Mouse (Mus musculus) frontal cortex, postnatal 10 days (tissue): ENCODE results near the gene B3gat3.
A peak's percentile ranks its signal among the peaks of the same experiment; 100 is the strongest.
"Not testable (repeated sequence)": the region's sequence is repeated elsewhere in the genome, so short reads cannot be mapped to it uniquely, and the experiment has no call there.

Experiments used
- DNase-seq, 2 experiments: peaks; one replicate each; pipeline ENCODE4 v3.0.0; 2022; ENCODE audit warnings: low spot score in 2 of 2, mixed read lengths in 1 of 2

The B3gat3 gene

DNA sequence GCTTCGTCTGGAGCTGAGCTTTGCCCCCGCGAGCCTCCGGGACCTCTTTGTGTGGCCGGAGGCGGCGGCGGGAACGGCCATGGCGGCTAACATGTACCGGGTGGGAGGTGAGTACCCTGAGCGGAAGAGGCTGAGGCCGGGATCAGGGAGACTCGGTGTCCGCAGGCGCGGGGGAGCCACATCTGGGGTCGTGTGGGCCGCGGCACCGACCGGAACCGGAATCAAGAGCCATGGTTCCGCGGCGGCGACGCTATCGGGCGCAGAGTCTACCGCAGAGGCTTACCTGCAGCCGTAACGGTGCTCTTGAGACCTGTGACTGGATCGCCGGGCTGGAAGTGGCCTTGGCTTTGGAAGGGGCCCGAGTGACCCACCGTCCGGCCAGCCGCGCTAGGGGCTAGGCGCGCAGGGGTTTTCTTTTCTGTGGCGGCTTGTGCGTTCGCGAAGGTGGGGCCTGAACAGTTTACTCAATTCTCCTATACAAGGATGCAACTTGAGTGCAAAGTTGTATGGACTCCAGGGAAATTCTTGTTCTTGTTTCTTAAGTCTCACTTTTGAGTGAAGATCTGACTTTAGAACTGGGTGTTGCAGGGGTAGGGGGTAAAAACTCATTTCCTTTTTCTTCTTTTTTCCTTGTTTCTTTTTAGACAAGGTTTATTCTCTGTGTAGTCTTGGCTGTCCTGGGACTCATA lies 22.2 kb downstream of the B3gat3 start:
- no peak for DNase-seq

DNA sequence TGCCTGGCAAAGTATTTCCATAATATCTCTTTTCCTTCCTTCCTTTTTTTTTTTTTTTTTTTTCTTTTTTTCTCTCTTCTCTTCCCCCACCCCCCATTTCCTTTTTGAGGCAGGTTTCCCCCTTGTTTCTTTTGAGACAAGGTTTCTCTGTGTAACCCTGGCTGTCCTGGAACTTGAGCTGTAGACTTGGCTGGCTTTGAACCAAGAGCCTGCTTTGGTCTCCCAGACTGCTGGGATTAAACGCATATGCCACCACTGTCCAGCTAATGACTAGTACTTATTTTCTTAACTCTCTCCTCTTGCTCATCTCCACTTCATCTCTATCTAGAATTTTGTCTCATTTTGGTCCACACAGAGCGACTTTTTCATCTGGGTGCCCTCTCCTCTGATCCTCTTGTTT lies 22.9 kb downstream of the B3gat3 start:
- no peak for DNase-seq

DNA sequence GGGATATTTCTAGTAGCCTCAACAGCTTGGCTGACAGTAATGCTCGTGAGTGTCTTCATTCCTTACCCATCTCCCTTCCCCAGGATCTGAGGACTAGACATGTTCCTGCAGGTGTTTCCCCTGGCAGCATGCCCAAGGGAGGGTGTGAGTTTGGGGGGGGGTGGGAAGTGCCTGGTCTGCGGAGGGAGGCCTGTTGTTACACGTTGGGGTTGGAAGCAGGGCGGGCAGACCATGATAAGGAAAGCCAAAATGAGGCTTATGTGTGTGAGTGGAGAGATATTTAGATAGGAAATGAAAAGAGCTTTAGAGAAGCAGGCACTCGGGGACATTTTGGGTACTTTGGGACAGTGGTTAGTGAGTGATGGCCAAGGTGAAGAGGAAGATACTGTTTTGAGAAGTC lies 23.9 kb downstream of the B3gat3 start:
- no peak for DNase-seq

DNA sequence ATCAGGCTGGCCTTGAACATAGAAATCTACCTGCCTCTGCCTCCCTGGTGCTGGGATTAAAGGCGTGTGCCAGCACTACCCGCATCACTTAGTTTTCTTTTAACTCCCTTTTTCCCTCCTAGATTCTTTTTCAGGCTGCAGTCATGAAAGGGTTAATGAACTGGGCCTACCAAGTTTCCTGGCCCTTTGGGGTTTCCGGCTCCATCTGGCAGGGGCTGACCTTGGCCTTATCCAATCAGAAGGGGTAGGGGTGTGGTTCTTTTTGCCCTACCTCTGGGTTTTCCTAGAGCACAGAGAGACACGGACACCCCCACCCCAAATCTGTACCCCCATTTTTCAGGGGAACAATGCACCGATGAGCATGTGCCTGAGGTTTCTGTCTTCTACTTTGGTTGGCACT lies 24.6 kb downstream of the B3gat3 start:
- DNase-seq: peak; percentile 46 to 59

DNA sequence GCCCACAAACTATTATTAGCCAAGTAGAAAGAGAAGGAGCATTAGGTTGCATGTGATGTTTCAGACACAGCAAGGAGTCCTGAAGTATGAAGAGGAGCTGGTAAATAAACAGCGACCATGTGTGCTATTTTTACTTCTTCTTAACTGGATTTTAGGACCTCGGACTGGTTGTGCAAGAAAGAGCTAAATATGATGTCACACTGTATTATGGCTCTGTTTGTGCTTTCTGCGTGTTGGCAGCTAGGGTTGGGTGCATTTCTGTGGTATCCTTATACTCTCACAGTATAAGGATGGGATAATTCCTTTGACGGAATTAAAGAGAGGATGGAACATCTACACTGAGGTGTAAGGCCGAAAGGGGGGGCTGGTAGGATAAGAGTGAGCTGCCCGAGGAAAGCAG lies 25.1 kb downstream of the B3gat3 start:
- no peak for DNase-seq

DNA sequence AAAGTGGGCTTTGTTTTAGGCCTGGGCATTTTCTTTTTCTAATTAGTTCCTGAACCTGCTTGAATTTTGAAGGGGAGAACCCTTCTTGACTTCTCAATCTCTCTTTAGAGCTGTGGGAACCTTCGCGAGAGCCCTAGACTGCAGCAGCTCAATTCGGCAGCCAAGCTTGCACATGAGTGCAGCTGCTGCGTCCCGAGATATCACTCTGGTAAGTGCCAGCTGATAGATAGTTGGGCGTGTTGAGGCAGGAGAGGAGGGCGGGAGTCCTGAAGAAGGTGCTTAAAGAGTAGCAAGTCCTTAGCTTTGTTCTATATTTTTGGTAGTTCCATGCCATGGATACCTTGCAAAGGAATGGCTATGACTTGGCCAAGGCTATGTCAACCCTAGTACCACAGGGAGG lies 26.8 kb downstream of the B3gat3 start:
- no peak for DNase-seq

DNA sequence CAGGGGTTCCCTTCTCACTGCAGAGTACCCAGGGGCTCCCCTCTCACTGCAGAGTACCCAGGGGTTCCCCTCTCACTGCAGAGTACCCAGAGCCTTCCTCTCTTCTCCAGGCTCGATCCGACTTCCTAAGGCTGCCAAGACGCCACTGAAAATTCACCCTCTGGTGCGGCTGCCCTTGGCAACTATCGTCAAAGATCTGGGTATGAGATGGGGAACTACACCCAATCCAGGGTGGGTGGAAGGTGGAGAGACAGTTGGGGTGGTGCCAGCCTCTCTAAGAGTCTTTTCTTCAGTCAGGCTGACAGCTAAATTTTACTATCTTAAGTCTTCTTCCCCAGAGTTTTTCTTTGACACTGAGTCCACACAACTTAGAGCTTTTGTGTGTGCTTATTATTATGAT lies 30.0 kb downstream of the B3gat3 start:
- DNase-seq: no peak

DNA sequence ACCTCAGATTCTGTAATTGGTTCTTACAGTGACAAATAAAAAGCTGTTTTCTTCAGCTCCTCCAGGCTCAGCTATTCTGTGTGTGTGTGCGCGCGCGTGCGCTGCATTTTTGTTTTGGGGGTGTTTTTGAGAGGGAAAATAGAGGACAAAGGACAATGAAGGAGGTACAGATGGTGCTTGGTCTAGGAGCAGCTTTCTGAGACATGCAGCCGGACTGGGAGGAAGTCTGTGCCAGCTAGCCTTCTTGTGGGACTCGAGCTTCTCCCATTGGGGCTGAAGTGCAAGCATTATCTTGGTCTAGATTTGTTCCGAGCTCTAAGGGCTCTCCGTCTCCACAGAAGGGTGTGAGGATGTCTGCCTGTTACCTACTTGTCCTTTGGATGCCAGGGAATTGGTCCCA lies 32.1 kb downstream of the B3gat3 start:
- no peak for DNase-seq

DNA sequence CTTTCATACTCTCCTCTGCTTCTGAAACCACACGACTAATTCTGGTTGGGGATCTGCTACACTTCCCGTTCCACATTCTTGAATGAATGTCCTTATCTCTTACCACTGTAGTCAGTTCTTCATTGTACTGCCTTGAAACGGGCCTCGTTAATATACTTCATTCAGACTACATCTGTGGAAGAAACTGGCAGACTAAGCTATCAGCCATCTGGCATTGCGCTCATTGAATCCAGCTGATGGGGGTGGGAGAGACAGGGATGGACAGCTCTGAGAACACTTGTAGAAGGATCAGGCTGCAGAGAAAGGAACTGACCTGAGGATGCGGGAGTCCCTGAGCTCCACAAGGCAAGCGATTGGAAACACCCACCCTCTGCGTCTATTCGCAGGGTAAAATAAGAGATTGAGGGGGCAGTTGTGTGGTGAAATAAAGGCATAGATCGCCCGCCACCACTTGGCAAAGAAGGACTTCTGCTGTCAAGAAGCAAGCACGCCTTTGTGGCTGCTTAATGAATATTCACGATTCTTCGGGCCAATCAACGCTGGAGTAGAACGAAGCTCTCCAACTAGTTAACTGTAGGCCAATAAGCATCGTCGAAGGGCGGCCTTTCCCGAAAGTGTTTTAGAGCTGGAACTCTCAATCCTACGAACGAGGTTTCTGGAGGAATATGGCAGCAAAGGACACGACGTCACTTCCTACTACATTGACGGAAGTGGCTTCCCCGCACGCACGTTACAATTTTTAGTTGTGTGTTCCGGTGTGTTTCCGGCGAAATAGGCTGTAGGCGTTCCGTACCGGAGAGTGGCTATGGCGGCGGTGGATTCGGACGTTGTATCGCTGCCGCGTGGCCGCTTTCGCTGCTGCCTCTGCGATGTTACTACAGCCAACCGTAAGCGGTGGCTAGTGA lies 33.2 kb downstream of the B3gat3 start, which contains the start of gene Tut1:
Gene Tut1, plus strand, starts transcription at position 713 of the 905 bp plus-strand sequence.
- DNase-seq: peak; percentile 92

DNA sequence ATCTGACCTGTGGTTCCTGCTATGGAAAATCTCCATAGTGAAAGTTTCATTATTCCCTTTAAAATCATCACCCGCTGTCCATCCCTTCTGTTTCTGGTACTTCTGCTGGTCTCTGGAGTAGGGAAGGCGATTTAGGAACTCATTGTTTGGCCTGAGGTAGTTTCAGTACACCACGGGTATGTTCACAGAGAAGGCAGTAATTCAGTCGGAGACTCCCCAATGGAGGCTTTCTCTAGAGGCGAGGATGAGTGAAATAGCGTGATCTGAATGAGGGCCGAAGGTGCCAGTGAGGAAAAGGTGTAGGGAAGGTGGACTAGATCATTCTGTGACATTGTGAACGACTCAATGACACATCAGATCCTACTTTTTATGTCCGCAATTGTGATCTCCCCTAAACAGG lies 34.0 kb downstream of the B3gat3 start:
- DNase-seq: no peak

DNA sequence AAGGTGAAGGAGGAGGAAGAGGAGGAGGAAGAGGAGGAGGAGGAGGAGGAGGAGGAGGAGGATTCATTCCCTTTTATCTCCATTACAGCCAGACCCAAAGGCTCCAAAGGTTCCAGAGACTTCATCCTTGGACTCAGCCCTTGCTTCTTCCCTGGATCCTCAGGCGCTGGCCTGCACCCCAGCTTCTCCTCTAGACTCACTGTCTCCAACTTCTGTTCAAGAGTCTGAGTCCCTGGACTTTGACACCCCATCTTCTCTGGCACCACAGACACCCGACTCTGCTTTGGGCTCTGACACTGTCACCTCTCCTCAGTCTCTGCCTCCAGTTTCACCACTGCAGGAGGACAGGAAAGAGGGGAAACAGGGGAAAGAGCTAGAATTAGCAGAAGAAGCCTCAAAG lies 42.1 kb downstream of the B3gat3 start:
- DNase-seq: no peak

DNA sequence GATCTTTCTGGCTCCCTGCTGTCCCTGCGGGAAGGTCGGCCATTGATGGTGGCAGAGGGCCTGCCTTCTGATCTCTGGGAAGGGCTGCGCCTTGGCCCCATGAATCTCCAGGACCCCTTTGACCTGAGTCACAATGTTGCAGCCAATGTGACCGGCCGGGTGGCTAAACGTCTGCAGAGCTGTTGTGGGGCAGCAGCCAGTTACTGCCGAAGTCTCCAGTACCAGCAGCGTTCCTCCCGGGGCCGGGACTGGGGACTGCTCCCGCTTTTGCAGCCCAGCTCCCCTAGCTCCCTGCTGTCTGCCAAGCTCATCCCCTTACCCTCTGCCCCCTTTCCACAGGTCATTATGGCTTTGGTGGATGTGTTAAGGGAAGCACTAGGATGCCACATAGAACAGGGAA lies 44.9 kb downstream of the B3gat3 start:
- DNase-seq: no peak

DNA sequence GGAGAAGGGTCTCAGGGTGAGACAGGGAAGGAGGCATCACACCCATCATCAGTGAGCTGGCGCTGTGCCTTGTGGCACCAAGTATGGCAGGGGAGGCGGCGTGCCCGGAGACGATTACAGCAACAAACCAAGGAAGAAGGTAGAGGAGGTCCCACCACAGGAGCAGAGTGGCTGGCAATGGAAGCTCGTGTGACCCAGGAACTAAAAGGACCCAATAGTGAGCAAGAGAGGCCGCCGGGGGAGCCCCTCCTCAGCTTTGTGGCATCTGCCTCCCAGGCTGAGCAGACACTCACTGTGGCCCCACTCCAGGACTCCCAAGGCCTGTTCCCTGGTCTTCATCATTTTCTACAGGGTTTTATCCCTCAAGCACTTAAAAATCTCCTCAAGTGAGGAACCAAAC lies 45.6 kb downstream of the B3gat3 start:
- DNase-seq: peak in 1 of 2 experiments; percentile 40

DNA sequence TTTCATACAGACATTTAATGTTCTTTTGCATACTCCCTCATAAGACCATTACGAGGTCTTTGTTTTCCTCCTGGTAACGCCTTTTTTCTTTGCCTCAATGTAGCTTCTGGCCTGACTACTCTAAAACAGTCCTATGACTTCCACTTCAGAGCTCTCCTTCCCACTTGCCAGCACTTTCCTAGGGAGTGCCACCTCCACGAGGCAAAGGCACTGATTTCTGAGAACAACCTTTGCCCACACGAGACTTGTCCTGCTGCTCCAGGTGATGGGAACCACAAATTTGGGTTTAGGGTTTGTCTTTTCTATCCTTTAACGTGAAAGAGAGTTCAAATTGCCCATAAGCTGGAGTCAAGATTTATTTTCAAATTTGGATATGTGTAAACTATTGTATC lies 46.0 kb downstream of the B3gat3 start:
- no peak for DNase-seq

DNA sequence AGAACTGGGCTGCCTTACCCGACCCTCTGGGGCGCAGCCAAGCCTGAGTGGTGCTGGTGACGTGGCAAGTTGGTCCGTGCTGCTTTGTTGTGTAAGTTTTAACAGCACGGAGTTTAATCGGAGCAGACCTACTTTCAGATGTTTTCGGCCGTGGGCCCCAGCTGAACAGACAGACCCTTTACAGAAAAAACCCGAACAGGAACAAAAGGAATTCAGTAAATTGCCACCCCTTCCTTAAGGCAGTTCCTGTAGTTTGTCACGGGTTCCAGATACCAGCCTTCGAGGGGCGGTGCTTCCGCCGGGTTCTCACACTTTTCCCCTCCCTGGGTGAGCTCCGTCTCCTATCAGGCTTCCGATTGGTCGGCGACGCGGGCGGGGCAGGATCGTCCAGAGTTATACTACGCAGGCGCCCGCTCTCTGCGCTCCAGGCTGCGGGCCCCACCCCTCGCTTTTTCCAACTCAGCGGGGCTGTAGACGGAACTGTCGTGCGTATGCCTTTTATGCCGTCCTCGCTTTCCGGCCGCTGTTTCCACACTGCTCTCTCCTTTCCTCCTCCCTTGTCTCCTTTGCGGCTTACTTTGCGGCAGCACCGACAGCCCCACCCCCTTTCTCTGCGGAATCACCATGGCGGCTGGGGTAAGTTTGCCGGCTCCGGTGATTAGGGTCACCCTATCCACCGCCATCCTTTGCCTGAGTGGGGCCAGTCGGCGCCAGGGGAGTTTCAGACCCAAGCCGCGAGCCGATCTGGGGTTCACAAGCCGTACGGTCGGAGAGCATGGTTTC lies 46.6 kb downstream of the B3gat3 start, which contains the start of gene Eef1g:
Gene Eef1g, plus strand, starts transcription at position 452 of the 783 bp plus-strand sequence.
- DNase-seq: peak; percentile 99 to 100

DNA sequence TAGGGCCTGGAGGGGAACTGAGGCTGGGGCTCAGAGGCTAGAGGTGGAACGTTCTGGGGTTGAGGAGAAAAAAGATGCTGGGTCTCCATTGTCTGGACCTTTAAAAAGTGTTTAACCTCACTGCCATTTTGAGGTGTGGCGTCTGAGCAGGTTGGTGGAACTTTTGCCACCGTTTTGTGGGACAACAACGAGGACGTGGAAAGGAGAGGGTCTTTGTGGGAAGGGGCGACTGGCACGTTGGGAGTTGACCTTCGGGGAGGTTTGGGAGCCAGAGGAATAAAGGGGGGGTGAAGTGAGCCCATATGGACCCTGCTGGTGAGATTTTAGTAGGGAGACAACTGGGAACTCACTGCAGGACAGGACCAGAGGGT lies 47.2 kb downstream of the B3gat3 start:
- DNase-seq: no peak

DNA sequence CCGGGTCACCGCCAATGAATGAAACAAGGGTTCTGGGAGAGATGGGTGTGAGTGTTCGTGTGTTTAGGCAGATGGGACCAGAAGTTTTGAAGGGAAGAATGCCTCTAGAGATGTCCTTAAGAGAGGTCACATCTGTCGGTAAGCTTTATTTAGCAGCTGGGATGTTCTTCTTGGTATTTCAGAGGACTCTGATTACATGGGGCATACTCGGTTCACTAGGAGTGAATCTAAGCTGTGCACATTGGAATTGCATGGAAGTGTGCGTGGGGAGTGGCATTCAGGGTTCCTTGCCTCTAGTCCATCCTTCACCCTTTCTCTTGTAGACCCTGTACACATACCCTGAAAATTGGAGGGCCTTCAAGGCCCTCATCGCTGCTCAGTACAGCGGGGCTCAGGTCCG lies 47.7 kb downstream of the B3gat3 start:
- DNase-seq: no peak

DNA sequence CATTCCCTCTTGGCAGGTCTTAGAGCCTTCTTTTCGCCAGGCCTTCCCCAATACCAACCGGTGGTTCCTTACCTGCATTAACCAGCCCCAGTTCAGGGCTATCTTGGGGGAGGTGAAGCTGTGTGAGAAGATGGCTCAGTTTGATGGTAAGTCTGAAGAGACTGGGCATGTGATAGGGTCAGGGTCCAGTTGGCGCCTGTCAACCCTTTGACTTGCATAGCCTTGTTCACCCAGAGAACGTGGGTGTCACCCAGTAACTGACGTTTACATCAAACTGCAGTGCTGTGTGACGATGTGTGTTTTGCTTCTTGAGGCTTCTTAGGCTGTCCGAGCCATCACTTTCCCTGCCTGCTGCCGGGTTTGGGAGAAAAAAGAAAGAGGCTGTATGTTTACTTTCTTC lies 52.3 kb downstream of the B3gat3 start:
- not testable (repeated sequence) for DNase-seq

DNA sequence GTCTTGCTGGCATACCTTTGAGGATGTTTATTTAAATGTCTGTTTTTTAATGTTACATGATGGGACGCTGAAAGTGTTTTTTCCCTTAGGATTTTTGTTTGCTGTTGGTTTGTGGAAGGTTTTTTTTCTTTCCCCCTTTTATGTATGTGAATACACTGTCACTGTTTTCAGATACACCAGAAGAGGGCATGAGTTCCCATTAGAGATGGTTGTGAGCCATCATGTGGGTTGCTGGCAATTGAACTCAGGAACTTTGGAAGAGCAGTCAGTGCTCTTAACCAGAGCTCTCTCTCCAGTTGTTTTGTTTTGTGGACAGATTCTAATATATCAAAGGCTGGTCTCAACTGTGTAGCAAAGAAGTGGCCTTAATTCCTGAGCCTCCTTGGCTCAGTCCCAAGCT lies 54.5 kb downstream of the B3gat3 start:
- no peak for DNase-seq

DNA sequence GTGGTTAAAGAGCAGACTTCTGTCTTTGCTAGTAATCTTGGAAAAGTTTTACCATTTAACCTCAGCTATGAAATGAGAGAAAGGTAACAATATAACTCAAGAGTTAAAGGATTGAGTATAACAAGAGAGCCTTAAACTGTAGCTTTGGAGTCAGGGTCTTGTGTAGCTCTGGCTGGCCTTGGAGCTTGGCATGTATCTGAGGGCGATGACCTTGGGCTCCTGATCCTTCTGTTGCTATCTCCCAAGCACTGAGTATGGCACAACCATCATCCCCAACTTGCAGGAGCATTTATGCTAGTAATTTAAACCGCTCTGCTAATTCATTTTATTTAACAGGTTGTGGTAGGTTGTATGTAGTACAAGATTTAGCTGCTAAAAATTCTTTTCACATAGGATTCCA lies 55.3 kb downstream of the B3gat3 start:
- DNase-seq: no peak

DNA sequence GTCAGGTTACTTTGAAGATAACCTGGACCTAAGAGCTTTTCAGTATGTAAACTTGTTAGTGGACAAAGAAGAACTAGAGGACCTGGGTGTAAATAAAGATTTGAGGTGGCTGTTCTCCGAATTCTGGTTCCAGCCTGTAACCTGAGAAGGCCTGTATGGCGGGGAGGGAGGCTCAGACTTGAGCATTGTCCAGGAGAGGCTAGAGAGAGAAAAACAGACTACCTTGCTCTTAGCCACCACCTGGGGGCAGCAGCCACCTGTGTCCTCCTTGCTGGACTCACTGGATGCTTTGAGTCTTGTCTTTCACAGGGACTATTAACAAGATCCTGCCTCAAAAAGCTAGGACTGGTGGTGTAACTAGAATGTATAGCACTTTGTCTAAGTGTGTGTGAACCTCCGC lies 56.4 kb downstream of the B3gat3 start:
- DNase-seq: no peak
